Mouse (Mus musculus) erythroblast, embryonic 14.5 days (primary cell): ENCODE data around the gene Eef1a2. TPM values are rescaled to one million over a fixed set of nuclear protein-coding genes. Genes with fewer than 3 reads are reported as not detected.

Experiments
- H3K27me3 ChIP-seq: 2 replicates; pipeline ENCODE4 v1.6.1; 2012; ENCODE audit warnings: inconsistent platforms; ENCODE audit not compliant: control insufficient read depth
- H3K36me3 ChIP-seq: 2 replicates; pipeline ENCODE4 v1.6.1; 2012; ENCODE audit warnings: mild to moderate bottlenecking, inconsistent platforms; ENCODE audit not compliant: control insufficient read depth
- H3K4me1 ChIP-seq: 2 replicates; pipeline ENCODE4 v1.6.1; 2012; ENCODE audit warnings: inconsistent platforms; ENCODE audit not compliant: control insufficient read depth
- H3K4me3 ChIP-seq: replicated peaks from 2 replicates; pipeline ENCODE3; 2012; ENCODE audit warnings: moderate library complexity, mild to moderate bottlenecking, inconsistent platforms
- H3K9me3 ChIP-seq: 2 replicates; pipeline ENCODE4 v1.6.1; 2012; ENCODE audit warnings: low read length, inconsistent platforms, mixed read lengths; ENCODE audit not compliant: control insufficient read depth
- GATA1 ChIP-seq: IDR thresholded peaks from 2 replicates; pipeline ENCODE4 v1.6.1; 2012; ENCODE audit warnings: low read length, inconsistent platforms, mixed read lengths
- TAL1 ChIP-seq: IDR thresholded peaks from 3 replicates; pipeline ENCODE4 v1.6.1; 2012; ENCODE audit warnings: low read length, inconsistent platforms, mixed read lengths
- polyA plus RNA-seq: library from polyadenylated mRNA; stranded (reverse); fragments of >175 nt; gene quantifications from 2 replicates; pipeline ENCODE4 v1.2.3, GENCODE M21; 2012

The Eef1a2 gene
- polyA plus RNA-seq, 1 experiment: not detected

DNA sequence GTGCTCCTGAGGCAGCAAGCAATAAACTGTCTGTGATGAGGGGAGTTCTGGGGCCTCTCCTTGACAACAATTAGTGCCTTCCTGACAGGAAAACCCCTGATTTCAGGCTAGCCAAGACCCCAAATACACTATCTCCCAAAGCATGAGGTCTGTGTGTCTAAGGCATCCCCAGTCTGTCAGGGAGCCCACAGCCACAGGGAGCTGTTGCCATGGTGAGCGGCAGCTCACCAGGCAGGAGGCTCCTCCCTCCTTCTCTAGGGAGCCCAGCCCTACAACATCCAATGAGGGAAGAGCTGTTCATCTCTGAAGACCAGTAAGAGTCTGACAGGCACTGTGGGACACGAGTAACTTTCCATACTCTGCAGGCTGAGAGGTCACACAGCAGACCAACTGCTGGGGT lies 3.0 kb upstream of the Eef1a2 start:
- H3K36me3 ChIP-seq: no peaks in the 10 kb centered on the region
- H3K4me1 ChIP-seq: no peaks in the 10 kb centered on the region
- no peaks in the 10 kb centered on the region for H3K9me3 ChIP-seq
- TF ChIP-seq GATA1: no peak
- peaks cover 39% of the 10 kb centered on the region for H3K27me3 ChIP-seq
- no peak overlapping the region for H3K4me3 ChIP-seq

- Histone ChIP-seq H3K9me3 (no peaks in the 10 kb centered on the region), H3K4me1 (no peaks in the 10 kb centered on the region), H3K27me3 (peaks cover 43% of the 10 kb centered on the region), H3K36me3 (no peaks in the 10 kb centered on the region), H3K4me3 (no peak overlapping the region)
- TF ChIP-seq GATA1: no peak
These were observed 2.3 kb upstream of the Eef1a2 start for GRCm38 (mm10) chr2:181159091-181159514.

GRCm38 (mm10) chr2:181158471-181158870 lies 1.7 kb upstream of the Eef1a2 start:
- Histone ChIP-seq H3K36me3 (no peaks in the 10 kb centered on the region), H3K9me3 (no peaks in the 10 kb centered on the region), H3K27me3 (peaks cover 43% of the 10 kb centered on the region), H3K4me3 (no peak overlapping the region), H3K4me1 (no peaks in the 10 kb centered on the region)
- TF ChIP-seq TAL1 (no peak), GATA1 (no peak)

GRCm38 (mm10) chr2:181157716-181158302 lies 995 bp upstream of the Eef1a2 start:
- no peak for TF ChIP-seq TAL1

DNA sequence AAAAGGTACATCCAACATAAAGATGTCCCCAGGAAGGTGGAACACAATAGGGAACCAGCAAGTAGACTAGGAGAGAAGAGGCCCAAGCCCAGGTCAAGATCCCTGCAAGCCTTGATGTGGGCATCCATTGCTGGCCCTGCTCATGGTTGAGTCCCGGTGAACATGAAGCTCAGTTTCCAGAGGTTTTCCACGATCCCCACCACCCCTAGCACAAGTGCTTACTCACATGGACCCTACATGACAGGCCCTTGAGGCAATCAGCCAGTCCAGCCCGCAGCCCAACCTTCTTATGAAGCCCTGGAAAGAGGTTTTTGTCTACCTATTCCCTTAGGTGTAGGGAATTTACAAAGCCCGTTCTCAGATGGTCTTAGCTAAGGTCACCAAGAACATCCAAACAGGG lies 366 bp upstream of the Eef1a2 start:
- Histone ChIP-seq H3K36me3 (no peaks in the 10 kb centered on the region), H3K4me3 (no peak overlapping the region), H3K9me3 (no peaks in the 10 kb centered on the region), H3K27me3 (peaks cover 45% of the 10 kb centered on the region), H3K4me1 (no peaks in the 10 kb centered on the region)
- TF ChIP-seq TAL1: no peak
- TF ChIP-seq GATA1: no peak

More at GRCm38 (mm10) chr2:181157716-181158302, 995 bp upstream of the Eef1a2 start:
- H3K27me3 ChIP-seq: peaks cover 45% of the 10 kb centered on the region
- no peak overlapping the region for H3K4me3 ChIP-seq
- no peaks in the 10 kb centered on the region for H3K4me1 ChIP-seq
- no peaks in the 10 kb centered on the region for H3K36me3 ChIP-seq
- H3K9me3 ChIP-seq: no peaks in the 10 kb centered on the region

GRCm38 (mm10) chr2:181155801-181156200 lies 1.0 kb downstream of the Eef1a2 start:
- Histone ChIP-seq H3K4me1 (no peaks in the 10 kb centered on the region), H3K27me3 (peaks cover 49% of the 10 kb centered on the region), H3K4me3 (no peak overlapping the region), H3K36me3 (no peaks in the 10 kb centered on the region), H3K9me3 (no peaks in the 10 kb centered on the region)
- TF ChIP-seq GATA1 (no peak), TAL1 (no peak)

- no peak for TF ChIP-seq GATA1
- TF ChIP-seq TAL1: no peak
- Histone ChIP-seq H3K4me3 (no peak overlapping the region), H3K36me3 (no peaks in the 10 kb centered on the region), H3K9me3 (no peaks in the 10 kb centered on the region), H3K4me1 (no peaks in the 10 kb centered on the region), H3K27me3 (peaks cover 57% of the 10 kb centered on the region)
These were observed 1.9 kb downstream of the Eef1a2 start for GRCm38 (mm10) chr2:181154831-181155415.

- H3K27me3 ChIP-seq: peaks cover 62% of the 10 kb centered on the region
- no peak overlapping the region for H3K4me3 ChIP-seq
- no peaks in the 10 kb centered on the region for H3K36me3 ChIP-seq
- no peaks in the 10 kb centered on the region for H3K9me3 ChIP-seq
- TF ChIP-seq GATA1 (no peak), TAL1 (no peak)
- H3K4me1 ChIP-seq: no peaks in the 10 kb centered on the region
These were observed 2.5 kb downstream of the Eef1a2 start for GRCm38 (mm10) chr2:181154361-181154760.

- no peaks in the 10 kb centered on the region for H3K36me3 ChIP-seq
- no peak overlapping the region for H3K4me3 ChIP-seq
- no peaks in the 10 kb centered on the region for H3K4me1 ChIP-seq
- TF ChIP-seq GATA1 (no peak), TAL1 (no peak)
- no peaks in the 10 kb centered on the region for H3K9me3 ChIP-seq
- peaks cover 64% of the 10 kb centered on the region for H3K27me3 ChIP-seq
These were observed 3.0 kb downstream of the Eef1a2 start for GRCm38 (mm10) chr2:181153837-181154236.

- peaks cover 68% of the 10 kb centered on the region for H3K27me3 ChIP-seq
- no peak for TF ChIP-seq GATA1
- no peak for TF ChIP-seq TAL1
- H3K9me3 ChIP-seq: no peaks in the 10 kb centered on the region
- H3K4me1 ChIP-seq: no peaks in the 10 kb centered on the region
- H3K4me3 ChIP-seq: no peak overlapping the region
- H3K36me3 ChIP-seq: no peaks in the 10 kb centered on the region
These were observed 3.7 kb downstream of the Eef1a2 start for GRCm38 (mm10) chr2:181153131-181153530.
